Mouse (Mus musculus): ENCODE data around the gene Olfr218. TPM values are rescaled to one million over a fixed set of nuclear protein-coding genes. Genes with fewer than 3 reads are reported as not detected.
"Not testable (repeated sequence)": the region's sequence is repeated elsewhere in the genome, so short reads cannot be mapped to it uniquely, and the experiment has no call there.

The Olfr218 gene
- not detected in 2 replicates for polyA plus RNA-seq (2014; fragmentation: Nextera tagmentation; extraction: Ambion mirVana)

- no peak for ATAC-seq (replicated peaks; ENCODE audit: low FRiP score, low TSS enrichment, low read depth)
- no peak within 1 kb of the TSS for H3K27ac ChIP-seq (ENCODE audit: low read depth)
- no peaks in the 10 kb centered on the region for H3K9me3 ChIP-seq (ENCODE audit: control insufficient read depth, low read length)
- H3K4me1 ChIP-seq (replicated peaks; ENCODE audit: control insufficient read depth, insufficient read depth, low read length), result no peaks in the 10 kb centered on the region
- no peaks in the 10 kb centered on the region for H3K27me3 ChIP-seq (replicated peaks; ENCODE audit: control insufficient read depth, insufficient read depth, low read length)
- H3K36me3 ChIP-seq (ENCODE audit: control insufficient read depth, insufficient read depth, low read length), result no peaks in the 10 kb centered on the region
- WGBS, result 78% methylated on average over 5 of the region's 5 CpGs
- H3K4me2 ChIP-seq (ENCODE audit: low read length), result no peak within 1 kb of the TSS
- DNase-seq (ENCODE audit: low spot score), result no peak
- no peak within 1 kb of the TSS for H3K9ac ChIP-seq (ENCODE audit: low read length)
- H3K4me3 ChIP-seq (ENCODE audit: low read depth, low read length), result no peak within 1 kb of the TSS
These were observed at the start of gene Olfr218 for GRCm38 (mm10) chr1:173197508-173197907. Gene Olfr218 (plus strand): TSS chr1:173197808.

- H3K4me2 ChIP-seq (ENCODE audit: low read length), result no peak overlapping the region
- H3K36me3 ChIP-seq (ENCODE audit: control insufficient read depth, insufficient read depth, low read length), result no peaks in the 10 kb centered on the region
- H3K27ac ChIP-seq (ENCODE audit: low read depth), result no peak overlapping the region
- H3K9ac ChIP-seq (ENCODE audit: low read length), result no peak overlapping the region
- ATAC-seq (replicated peaks; ENCODE audit: low FRiP score, low TSS enrichment, low read depth) (no peak; the same call in 1 of the 2 replicates), DNase-seq (ENCODE audit: low spot score) (no peak)
- no peaks in the 10 kb centered on the region for H3K27me3 ChIP-seq (replicated peaks; ENCODE audit: control insufficient read depth, insufficient read depth, low read length)
- no peaks in the 10 kb centered on the region for H3K9me3 ChIP-seq (ENCODE audit: control insufficient read depth, low read length)
- no peaks in the 10 kb centered on the region for H3K4me1 ChIP-seq (replicated peaks; ENCODE audit: control insufficient read depth, insufficient read depth, low read length)
- no peak overlapping the region for H3K4me3 ChIP-seq (ENCODE audit: low read depth, low read length)
These were observed 23.3 kb upstream of the Olfr218 start for GRCm38 (mm10) chr1:173174154-173174842.

- no peak within 1 kb of the TSS for H3K4me3 ChIP-seq (ENCODE audit: low read depth, low read length)
- no peak within 1 kb of the TSS for H3K27ac ChIP-seq (ENCODE audit: low read depth)
- no peak within 1 kb of the TSS for H3K4me2 ChIP-seq (ENCODE audit: low read length)
- H3K36me3 ChIP-seq (ENCODE audit: control insufficient read depth, insufficient read depth, low read length), result no peaks in the 10 kb centered on the region
- ATAC-seq (replicated peaks; ENCODE audit: low FRiP score, low TSS enrichment, low read depth) (no peak), DNase-seq (ENCODE audit: low spot score) (no peak)
- H3K27me3 ChIP-seq (replicated peaks; ENCODE audit: control insufficient read depth, insufficient read depth, low read length), result no peaks in the 10 kb centered on the region
- H3K9me3 ChIP-seq (ENCODE audit: control insufficient read depth, low read length), result no peaks in the 10 kb centered on the region
- H3K9ac ChIP-seq (ENCODE audit: low read length), result no peak within 1 kb of the TSS
- WGBS, result 63% methylated on average over 3 of the region's 3 CpGs
- no peaks in the 10 kb centered on the region for H3K4me1 ChIP-seq (replicated peaks; ENCODE audit: control insufficient read depth, insufficient read depth, low read length)
These were observed 7.1 kb upstream of the Olfr218 start, which contains the start of gene Olfr1406 for GRCm38 (mm10) chr1:173190540-173190939. Gene Olfr1406 (minus strand): TSS chr1:173190640.

GRCm38 (mm10) chr1:173192059-173192458 is 5.5 kb upstream of the Olfr218 start:
- no peak overlapping the region for H3K4me2 ChIP-seq (ENCODE audit: low read length)
- 68% methylated on average over 3 of the region's 3 CpGs for WGBS
- no peak overlapping the region for H3K27ac ChIP-seq (ENCODE audit: low read depth)
- DNase-seq (ENCODE audit: low spot score), result no peak
- H3K36me3 ChIP-seq (ENCODE audit: control insufficient read depth, insufficient read depth, low read length), result no peaks in the 10 kb centered on the region
- no peak overlapping the region for H3K9ac ChIP-seq (ENCODE audit: low read length)
- no peaks in the 10 kb centered on the region for H3K9me3 ChIP-seq (ENCODE audit: control insufficient read depth, low read length)
- H3K4me1 ChIP-seq (replicated peaks; ENCODE audit: control insufficient read depth, insufficient read depth, low read length), result no peaks in the 10 kb centered on the region
- no peak for ATAC-seq (replicated peaks; ENCODE audit: low FRiP score, low TSS enrichment, low read depth)
- no peaks in the 10 kb centered on the region for H3K27me3 ChIP-seq (replicated peaks; ENCODE audit: control insufficient read depth, insufficient read depth, low read length)
- no peak overlapping the region for H3K4me3 ChIP-seq (ENCODE audit: low read depth, low read length)

GRCm38 (mm10) chr1:173196359-173196758 is 1.2 kb upstream of the Olfr218 start:
- no peaks in the 10 kb centered on the region for H3K9me3 ChIP-seq (ENCODE audit: control insufficient read depth, low read length)
- ATAC-seq (replicated peaks; ENCODE audit: low FRiP score, low TSS enrichment, low read depth) (no peak), DNase-seq (ENCODE audit: low spot score) (no peak)
- WGBS, result 87% methylated on average over 2 of the region's 2 CpGs
- no peak overlapping the region for H3K27ac ChIP-seq (ENCODE audit: low read depth)
- H3K4me3 ChIP-seq (ENCODE audit: low read depth, low read length), result no peak overlapping the region
- H3K4me2 ChIP-seq (ENCODE audit: low read length), result no peak overlapping the region
- no peaks in the 10 kb centered on the region for H3K27me3 ChIP-seq (replicated peaks; ENCODE audit: control insufficient read depth, insufficient read depth, low read length)
- no peak overlapping the region for H3K9ac ChIP-seq (ENCODE audit: low read length)
- H3K36me3 ChIP-seq (ENCODE audit: control insufficient read depth, insufficient read depth, low read length), result no peaks in the 10 kb centered on the region
- H3K4me1 ChIP-seq (replicated peaks; ENCODE audit: control insufficient read depth, insufficient read depth, low read length), result no peaks in the 10 kb centered on the region

GRCm38 (mm10) chr1:173212092-173212491 is 14.5 kb downstream of the Olfr218 start, which contains the start of gene Olfr1404:
Gene Olfr1404 (plus strand): TSS chr1:173212392.
- DNase-seq (ENCODE audit: low spot score) (no peak), ATAC-seq (replicated peaks; ENCODE audit: low FRiP score, low TSS enrichment, low read depth) (no peak)
- Histone ChIP-seq H3K36me3 (ENCODE audit: control insufficient read depth, insufficient read depth, low read length) (no peaks in the 10 kb centered on the region), H3K27me3 (replicated peaks; ENCODE audit: control insufficient read depth, insufficient read depth, low read length) (no peaks in the 10 kb centered on the region), H3K4me2 (ENCODE audit: low read length) (no peak within 1 kb of the TSS), H3K4me1 (replicated peaks; ENCODE audit: control insufficient read depth, insufficient read depth, low read length) (no peaks in the 10 kb centered on the region), H3K4me3 (ENCODE audit: low read depth, low read length) (no peak within 1 kb of the TSS), H3K27ac (ENCODE audit: low read depth) (no peak within 1 kb of the TSS), H3K9ac (ENCODE audit: low read length) (no peak within 1 kb of the TSS), H3K9me3 (ENCODE audit: control insufficient read depth, low read length) (no peaks in the 10 kb centered on the region)
- WGBS, result 83% methylated on average over 5 of the region's 5 CpGs

GRCm38 (mm10) chr1:173216481-173216880 is 18.9 kb downstream of the Olfr218 start:
- Histone ChIP-seq H3K9ac (ENCODE audit: low read length) (no peak overlapping the region), H3K4me3 (ENCODE audit: low read depth, low read length) (no peak overlapping the region), H3K36me3 (ENCODE audit: control insufficient read depth, insufficient read depth, low read length) (no peaks in the 10 kb centered on the region), H3K9me3 (ENCODE audit: control insufficient read depth, low read length) (no peaks in the 10 kb centered on the region), H3K27me3 (replicated peaks; ENCODE audit: control insufficient read depth, insufficient read depth, low read length) (no peaks in the 10 kb centered on the region), H3K27ac (ENCODE audit: low read depth) (no peak overlapping the region), H3K4me1 (replicated peaks; ENCODE audit: control insufficient read depth, insufficient read depth, low read length) (no peaks in the 10 kb centered on the region), H3K4me2 (ENCODE audit: low read length) (no peak overlapping the region)
- DNase-seq (ENCODE audit: low spot score), result no peak
- 90% methylated on average over 3 of the region's 3 CpGs for WGBS
- no peak for ATAC-seq (replicated peaks; ENCODE audit: low FRiP score, low TSS enrichment, low read depth)

- H3K4me3 ChIP-seq (ENCODE audit: low read depth, low read length), result no peak within 1 kb of the TSS
- H3K4me2 ChIP-seq (ENCODE audit: low read length), result no peak within 1 kb of the TSS
- no peaks in the 10 kb centered on the region for H3K4me1 ChIP-seq (replicated peaks; ENCODE audit: control insufficient read depth, insufficient read depth, low read length)
- no peak for DNase-seq (ENCODE audit: low spot score)
- H3K27me3 ChIP-seq (replicated peaks; ENCODE audit: control insufficient read depth, insufficient read depth, low read length), result no peaks in the 10 kb centered on the region
- no peak within 1 kb of the TSS for H3K9ac ChIP-seq (ENCODE audit: low read length)
- no peak within 1 kb of the TSS for H3K27ac ChIP-seq (ENCODE audit: low read depth)
- no peaks in the 10 kb centered on the region for H3K36me3 ChIP-seq (ENCODE audit: control insufficient read depth, insufficient read depth, low read length)
- no peak for ATAC-seq (replicated peaks; ENCODE audit: low FRiP score, low TSS enrichment, low read depth)
- H3K9me3 ChIP-seq (ENCODE audit: control insufficient read depth, low read length), result no peaks in the 10 kb centered on the region
- WGBS, result 83% methylated on average over 2 of the region's 2 CpGs
These were observed 29.5 kb downstream of the Olfr218 start, which contains the start of gene Fcer1a for GRCm38 (mm10) chr1:173227081-173227480. Gene Fcer1a (minus strand): TSS chr1:173227214.

GRCm38 (mm10) chr1:173237004-173237403 is 39.4 kb downstream of the Olfr218 start:
- not testable (repeated sequence) for H3K9ac ChIP-seq (ENCODE audit: low read length); DNase-seq (ENCODE audit: low spot score); H3K4me2 ChIP-seq (ENCODE audit: low read length); H3K4me1 ChIP-seq (replicated peaks; ENCODE audit: control insufficient read depth, insufficient read depth, low read length); H3K27ac ChIP-seq (ENCODE audit: low read depth); H3K9me3 ChIP-seq (ENCODE audit: control insufficient read depth, low read length); H3K36me3 ChIP-seq (ENCODE audit: control insufficient read depth, insufficient read depth, low read length); ATAC-seq (replicated peaks; ENCODE audit: low FRiP score, low TSS enrichment, low read depth); H3K4me3 ChIP-seq (ENCODE audit: low read depth, low read length); H3K27me3 ChIP-seq (replicated peaks; ENCODE audit: control insufficient read depth, insufficient read depth, low read length)
- whole genome bisulfite sequencing, result 78% methylated on average over 1 of the region's 1 CpGs
